Mouse (Mus musculus) frontal cortex, postnatal 25 days (tissue): ENCODE measurements around the gene Gm37240.

Experiments used
- DNase-seq, 2 experiments: peaks; one replicate each; pipeline ENCODE4 v3.0.0; 2022; ENCODE audit warnings: low spot score in 2 of 2

Gm37240 gene

DNA sequence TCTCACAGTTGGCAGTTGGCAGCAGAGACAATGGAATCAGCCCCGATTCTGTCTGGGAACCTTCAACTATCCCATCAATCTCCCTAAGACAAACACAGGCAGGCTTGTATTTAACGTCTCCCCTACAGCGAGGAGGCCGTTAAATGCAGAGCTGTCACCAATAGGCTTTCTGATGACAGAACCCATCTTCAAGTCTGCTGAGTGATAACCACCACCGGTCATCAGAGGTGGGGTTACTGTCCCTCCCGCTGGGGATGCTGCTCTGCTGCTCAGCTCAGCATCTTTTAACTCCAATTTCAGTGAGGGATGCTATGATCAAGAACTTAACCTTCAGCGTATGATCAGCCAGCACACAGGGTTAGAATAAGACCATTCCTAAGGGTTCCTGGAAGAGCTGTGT, 1409.1 kb downstream of the Gm37240 start:
- DNase-seq, result no peak

DNA sequence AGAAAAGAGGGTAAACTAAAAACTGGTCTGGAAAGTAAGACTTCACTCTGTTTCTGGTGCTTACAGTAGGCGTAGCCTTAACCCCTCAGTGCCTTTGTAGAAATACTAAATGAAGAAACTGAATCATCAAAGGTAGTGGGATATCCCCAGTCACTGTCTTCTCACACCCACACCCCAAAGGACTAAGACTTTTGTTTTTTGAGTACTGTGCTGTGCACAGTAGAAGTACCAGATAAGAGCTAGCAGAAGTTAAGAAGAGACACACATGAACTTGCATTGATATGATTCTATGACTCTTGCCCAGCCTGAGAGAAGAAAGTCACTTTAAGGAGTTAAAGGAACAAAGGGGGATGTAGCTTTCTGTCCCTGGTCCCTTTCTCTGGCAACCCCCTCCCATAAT, 1409.8 kb downstream of the Gm37240 start:
- no peak for DNase-seq

DNA sequence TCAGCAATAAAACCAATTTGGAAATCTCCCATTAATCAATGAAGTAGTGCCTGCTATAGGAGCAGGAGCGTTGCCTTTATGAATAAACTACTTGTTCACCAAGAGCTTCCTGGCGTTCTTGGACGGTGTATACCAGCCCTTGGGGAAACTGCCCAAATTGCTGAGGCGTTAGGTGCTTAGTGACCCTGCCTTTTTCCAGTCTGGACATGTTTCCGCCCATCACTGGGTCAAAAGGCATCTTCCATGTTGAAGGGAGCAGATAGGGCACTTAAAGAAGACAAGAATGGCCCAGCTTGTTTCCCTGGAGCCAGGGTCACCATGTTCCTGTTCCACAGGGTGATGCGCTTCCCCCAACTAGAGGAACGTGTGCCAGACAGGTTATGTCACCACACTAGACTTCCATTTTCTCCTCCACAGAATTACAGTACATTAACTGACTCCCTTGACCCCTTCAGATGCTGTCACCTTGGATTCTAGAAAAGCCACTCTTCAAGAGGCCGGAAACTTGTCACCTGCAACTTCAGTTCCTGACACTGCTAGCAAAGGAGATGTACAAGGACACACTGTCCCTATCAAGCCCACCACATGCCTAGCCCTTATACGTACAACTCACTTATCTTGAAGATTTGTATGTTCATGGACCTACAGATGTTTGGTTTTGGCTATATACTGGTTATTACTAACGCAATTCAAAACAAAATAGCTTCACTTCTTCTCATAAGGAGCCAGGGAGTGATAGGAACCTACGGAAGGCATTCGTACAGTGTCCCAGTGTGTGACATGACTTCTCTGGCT, 1412.1 kb downstream of the Gm37240 start:
- DNase-seq, result no peak

DNA sequence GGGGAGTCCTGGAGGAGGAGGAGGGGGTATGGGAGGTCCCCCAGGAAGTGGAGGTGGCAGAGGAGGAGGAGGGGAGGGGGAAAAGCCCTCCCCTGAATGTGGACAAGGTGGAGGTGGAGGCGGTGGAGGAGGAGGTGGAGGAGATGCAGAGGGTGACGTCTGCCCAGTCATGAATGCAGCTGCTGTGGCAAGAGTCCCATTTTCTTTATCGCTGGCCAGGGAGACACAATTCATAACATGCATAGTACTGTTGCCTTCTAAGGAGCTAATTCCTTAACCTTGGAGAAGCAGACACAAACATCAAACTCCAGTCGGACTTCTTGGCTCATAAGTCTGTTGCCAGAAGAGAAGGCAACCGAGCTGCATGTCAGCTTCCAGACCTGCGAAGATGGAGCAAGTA, 1412.9 kb downstream of the Gm37240 start:
- no peak for DNase-seq

DNA sequence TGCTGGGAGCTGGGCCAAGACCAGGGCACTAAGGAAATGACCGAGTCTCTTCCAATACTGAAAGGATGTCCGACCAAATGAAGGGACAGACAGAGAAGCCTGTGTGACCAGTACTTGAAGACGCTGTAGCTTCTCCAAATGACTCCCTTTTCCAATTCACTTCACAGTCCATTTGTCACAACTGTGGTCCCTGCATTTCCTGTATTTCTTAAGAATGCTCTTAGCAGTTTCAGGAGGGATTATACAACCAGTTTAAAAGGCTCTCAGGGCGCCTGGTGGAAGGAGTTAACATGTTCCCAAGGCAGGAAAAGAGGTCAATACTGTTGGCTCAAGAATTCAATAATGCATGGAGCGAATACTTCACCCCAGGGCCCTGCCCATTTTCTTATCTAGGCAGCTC, 1414.4 kb downstream of the Gm37240 start:
- no peak for DNase-seq

DNA sequence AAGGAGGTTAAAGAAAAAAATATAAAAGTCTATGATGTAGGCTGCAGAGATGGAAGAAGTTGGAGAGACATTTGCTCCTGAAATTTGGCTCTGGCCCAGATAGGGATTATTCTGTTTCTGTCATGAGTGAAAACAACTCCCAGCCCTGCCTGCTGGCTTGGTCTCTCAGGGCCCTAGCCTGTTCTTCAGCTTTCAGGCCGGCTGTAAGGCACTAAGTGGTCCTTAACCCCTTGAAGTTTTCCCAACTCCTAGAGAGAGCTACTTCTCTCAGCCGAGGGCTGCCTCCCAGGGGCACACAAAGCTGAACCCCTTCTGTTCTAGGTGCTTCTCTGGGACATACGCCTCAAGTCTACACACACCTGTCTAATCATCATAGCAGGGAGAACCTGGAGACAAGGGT, 1414.8 kb downstream of the Gm37240 start:
- DNase-seq, result no peak

DNA sequence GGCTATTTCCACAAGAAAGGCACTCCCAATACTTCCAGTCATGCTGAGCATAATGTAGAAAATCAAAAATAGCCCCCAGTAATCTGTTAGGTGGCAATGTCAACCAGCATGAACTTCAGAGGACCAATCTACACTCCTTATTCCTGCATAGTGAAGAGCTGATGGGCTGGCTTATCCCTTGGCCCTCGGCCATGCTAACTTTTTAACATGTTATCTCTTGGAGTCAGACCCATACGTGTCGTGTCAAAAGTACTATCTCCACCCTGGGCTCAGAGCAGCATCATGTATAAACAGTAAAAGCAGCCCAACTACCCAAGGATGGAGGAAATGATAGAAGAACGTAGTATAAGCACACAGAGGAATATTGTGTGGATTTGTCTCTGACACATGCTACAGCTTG, 1416.2 kb downstream of the Gm37240 start:
- no peak for DNase-seq

DNA sequence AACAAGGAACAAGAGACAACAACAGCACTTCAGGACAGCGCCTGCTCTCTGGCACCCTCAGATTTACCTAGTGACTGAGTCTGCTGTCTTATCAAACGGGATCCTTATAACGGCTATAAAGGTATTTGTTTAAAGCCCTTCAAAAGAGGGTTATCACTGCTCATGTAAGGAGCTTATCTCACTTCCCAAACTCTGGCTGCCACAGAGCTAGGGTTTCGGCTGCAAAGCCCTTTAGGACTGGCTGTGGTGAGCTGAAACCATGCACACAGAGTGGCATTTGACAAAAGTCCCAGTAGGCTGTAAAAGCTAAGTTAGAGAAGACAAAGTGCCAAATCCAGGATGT, 1419.2 kb downstream of the Gm37240 start:
- DNase-seq, result no peak

DNA sequence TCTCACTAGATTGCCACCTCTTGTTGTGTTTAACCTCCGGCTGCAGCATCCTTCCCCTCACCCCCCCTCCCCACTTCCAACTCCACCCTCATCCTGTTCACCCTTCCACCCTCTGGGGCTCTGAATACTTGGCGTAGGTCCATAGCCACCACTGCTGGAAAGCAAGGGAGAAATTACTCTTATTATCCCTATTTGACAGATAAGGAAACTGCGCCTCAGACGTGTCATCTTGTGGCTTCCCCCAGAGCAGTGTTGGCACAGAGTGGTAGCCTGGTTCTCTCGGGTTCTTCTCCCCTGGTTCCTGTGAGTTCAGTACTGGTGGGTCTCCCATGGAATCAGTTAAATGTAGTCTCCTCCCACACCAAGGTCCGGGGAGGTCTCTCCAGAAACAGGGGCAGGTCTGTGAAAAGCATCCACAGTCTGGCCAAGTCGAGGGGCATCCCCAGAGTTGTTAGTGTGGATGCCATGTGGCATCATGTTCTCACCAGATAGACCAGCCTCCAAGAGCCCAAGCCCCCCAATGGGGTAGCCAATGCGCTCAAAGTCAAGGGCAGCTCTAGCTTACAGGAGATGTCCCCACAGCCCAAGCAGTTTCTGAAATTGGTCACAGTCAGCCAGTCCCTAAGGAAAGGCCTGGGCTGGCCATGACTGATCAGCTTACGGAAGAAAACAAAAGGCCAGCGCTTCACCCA, 1419.8 kb downstream of the Gm37240 start:
- no peak for DNase-seq

DNA sequence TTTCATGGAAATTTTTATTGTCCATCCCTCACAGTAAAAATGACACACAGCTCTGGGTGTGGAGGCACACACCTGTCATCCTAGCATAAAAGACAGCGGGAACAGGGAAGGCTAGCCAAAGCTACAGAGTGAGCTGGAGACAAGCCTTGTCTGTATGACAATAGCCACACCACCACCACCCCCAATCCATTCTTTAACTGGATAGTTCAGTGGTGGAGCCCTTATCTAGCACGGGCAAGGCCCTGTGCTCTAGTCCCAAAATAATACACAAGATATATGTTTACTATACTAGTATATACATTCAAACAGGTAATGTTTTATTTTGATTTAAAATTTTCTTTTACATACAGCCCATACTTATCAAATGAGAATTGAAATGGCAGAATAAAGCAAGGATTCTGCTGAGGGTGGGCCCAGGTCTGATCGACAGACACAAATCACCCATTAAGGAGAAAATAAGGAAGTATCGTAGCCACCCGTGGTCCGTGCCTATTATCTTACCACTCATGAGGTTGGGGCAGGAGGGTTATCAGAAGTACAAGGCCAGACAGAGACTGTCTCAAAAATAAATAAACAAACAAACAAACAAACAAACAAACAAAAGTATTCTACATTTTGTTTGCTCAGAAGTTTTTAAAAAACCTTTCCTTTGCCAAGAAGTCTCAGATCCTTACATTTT, 1421.4 kb downstream of the Gm37240 start:
- DNase-seq, result no peak

DNA sequence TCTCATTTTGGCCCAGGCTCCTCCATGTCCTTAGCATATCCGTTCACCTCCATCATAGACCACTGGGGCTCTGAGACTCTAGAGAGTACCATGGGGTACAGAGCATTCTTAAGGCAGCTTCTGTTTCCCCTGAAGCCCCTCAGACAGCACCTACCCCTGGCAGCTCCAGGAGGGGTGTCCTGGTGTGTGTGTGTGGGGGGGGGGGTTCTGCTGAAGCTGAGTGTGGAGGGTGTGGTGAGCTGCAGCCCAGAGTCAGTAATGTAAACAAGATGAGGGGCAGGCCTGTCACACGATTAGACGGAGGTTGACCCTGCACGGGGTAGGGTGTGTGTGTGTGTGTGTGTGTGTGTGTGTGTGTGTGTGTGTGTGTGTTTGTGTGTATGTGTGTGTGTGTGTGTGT, 1425.6 kb downstream of the Gm37240 start:
- DNase-seq, result no peak

DNA sequence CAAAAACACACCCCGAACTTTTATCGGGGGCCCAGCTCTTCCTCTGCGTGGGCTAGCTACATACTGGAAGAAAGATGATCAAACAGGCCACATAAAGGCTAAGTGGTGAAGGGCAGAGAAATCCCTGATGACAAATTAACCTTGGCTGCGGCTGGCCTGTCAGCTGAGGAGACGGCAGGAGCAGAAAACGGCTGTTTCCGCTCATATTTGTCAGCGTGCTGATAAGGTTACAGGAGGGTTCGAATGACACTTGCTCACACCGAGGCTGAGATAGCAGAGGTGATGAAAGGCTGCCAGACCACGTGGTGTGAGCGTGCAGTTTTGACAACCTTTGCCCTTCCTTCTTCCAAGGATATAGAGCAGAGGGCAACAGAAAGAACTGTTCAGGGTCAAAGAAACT, 1426.4 kb downstream of the Gm37240 start:
- no peak for DNase-seq

DNA sequence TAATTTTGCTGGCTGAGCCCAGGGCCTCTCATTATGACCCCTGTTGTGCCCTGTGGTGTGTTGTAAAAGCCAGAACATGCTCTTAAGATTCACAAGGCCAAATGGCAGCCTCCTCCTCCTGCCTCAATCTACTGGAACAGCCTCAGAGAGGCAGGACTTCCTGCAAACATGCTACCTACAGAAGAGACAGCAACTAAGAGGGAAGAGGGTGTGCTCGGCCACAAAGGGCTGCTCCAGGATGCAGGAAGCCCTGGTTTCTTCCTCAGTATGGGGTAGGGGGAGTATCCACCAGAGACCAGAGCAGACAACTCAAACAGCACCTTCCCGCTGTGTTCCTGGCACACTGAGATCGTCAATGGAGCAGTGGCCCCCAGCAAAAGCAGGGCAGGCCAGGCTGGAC, 1426.8 kb downstream of the Gm37240 start:
- DNase-seq, result no peak

DNA sequence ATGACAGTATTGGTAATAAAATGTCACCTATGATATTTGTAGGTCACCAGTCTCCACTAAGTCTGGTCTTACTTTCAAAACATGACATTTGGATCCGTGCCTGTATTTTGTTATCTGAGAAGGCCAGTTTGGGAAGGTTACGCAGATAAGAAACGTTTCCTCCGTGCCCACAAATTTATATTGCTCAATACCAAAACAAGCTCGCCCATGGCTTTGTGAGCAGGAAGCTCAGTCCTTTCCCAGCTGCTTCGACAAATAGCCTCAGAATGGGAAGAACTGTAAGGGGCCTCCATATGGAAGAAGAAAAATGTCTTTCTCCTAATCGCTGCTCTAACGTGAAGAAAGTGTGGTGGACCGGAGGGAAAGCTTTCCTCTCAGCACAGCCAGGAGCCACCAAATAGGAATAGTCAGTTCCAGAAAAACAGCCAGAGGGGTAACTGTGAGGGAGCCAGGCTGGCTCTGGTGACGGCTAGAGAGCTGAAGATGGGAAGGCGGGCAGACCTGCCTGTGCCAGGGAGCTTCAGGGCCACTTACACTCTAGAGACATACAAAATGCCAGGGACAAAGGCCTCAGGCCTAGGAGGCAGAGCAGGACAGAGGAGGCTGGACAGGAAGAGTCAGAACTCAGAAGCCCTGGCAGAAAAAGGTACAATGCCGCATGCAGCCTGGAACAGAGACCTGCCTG, 1431.4 kb downstream of the Gm37240 start:
- DNase-seq, result no peak

DNA sequence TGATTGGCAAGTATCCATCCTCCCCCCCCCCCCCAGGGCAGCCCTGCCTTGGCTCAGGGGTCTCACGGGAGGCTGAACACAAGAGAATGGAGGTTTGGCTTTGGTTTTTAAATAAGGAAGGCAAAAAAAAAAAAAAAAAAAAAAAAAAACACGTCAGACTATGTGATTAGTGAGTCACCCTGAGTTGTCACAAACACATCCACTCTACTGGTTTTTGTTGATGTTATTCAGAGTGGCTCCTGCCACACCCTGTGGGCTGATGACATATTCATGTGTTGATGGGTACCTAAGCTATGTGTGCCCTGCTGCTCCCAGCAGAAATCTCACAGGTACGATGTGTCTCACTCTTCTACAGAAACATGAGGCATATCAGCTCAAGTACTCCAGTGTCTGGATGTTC, 1436.7 kb downstream of the Gm37240 start:
- DNase-seq, result no peak

DNA sequence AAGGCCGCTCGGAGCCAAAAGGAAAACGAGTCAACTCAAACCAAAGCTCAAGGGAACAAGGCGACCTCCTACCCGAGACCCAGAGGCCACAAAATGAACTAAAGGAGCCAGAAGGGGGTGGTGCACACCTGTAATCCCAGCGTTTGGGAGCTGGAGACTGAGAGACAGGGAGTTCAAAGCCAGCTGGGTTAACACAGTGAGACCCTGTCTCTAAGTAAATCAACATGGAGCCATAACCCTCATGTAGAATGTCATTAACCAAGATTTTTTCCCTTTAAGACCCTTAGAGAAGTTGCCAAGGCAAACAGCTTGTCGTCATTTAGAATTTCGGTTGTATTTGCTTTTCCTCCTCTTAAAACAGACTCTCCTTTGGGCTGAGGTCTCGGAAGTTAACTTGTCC, 1438.3 kb downstream of the Gm37240 start:
- no peak for DNase-seq

DNA sequence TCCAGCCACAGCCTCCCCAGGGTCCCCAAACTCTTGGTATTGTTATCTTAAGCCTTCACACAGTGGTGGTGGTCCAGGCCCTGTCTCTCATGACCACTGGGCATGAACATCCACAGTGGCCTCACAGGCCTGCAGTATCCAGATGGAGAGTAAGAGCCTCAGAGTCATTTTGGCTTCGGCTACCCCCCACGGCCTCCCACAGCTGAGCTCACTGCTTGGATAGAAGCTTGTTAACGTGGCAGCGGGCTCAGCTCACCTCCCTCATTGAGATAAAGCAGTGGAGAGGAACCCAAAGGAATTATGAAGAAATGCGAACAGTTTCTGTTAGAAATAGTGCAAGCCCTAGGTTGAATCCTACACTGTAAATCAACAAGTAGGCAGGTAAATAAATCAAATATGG, 1439.5 kb downstream of the Gm37240 start:
- DNase-seq, result no peak
